Mouse (Mus musculus) stomach, postnatal 0 days (tissue): ENCODE data around the gene Nckap5. TPM values are rescaled to one million over a fixed set of nuclear protein-coding genes. Genes with fewer than 3 reads are reported as not detected.
A peak's percentile ranks its signal among the peaks of the same experiment; 100 is the strongest.

Experiments used
- ATAC-seq: fragments of 200-750 bp; cut with Nextera tagmentation; 2 replicates; pipeline ENCODE4 v1.8.0; 2017; ENCODE audit not compliant: low FRiP score, low TSS enrichment
- DNase-seq: peaks from one replicate; pipeline ENCODE4 v3.0.0-alpha.2; 2016; ENCODE audit warnings: low spot score
- H3K27ac ChIP-seq: fragments of 300-500 bp; sonication (generic); replicated peaks from 2 replicates; pipeline ENCODE4 v1.5.1; 2014; ENCODE audit warnings: mild to moderate bottlenecking, control low read depth
- H3K27me3 ChIP-seq: fragments of 300-500 bp; sonication (generic); 2 replicates; pipeline ENCODE4 v1.6.1; 2014; ENCODE audit warnings: low read length; ENCODE audit not compliant: control insufficient read depth, insufficient read depth
- H3K36me3 ChIP-seq: fragments of 300-500 bp; sonication (generic); 2 replicates; pipeline ENCODE4 v1.6.1; 2014; ENCODE audit warnings: low read length, mixed read lengths; ENCODE audit not compliant: control insufficient read depth, insufficient read depth
- H3K4me1 ChIP-seq: fragments of 300-500 bp; sonication (generic); replicated peaks from 2 replicates; pipeline ENCODE4 v1.6.1; 2014; ENCODE audit warnings: antibody characterized with exemption; ENCODE audit not compliant: control insufficient read depth, insufficient read depth
- H3K4me2 ChIP-seq: fragments of 300-500 bp; sonication (generic); replicated peaks from 2 replicates; pipeline ENCODE4 v1.6.1; 2014; ENCODE audit warnings: low read depth, mild to moderate bottlenecking, control low read depth, moderate library complexity
- H3K4me3 ChIP-seq: fragments of 300-500 bp; sonication (generic); 2 replicates; pipeline ENCODE4 v1.5.1; 2014; ENCODE audit warnings: low read depth, low read length, control low read depth
- H3K9ac ChIP-seq: fragments of 300-500 bp; sonication (generic); 2 replicates; pipeline ENCODE4 v1.6.1; 2014; ENCODE audit warnings: mild to moderate bottlenecking, low read length, control low read depth, mixed read lengths
- H3K9me3 ChIP-seq: fragments of 300-500 bp; sonication (generic); 2 replicates; pipeline ENCODE4 v1.6.1; 2016; ENCODE audit warnings: low read length; ENCODE audit not compliant: control insufficient read depth
- CTCF ChIP-seq: IDR thresholded peaks from 2 replicates; pipeline ENCODE4 v1.5.1; 2016; ENCODE audit warnings: antibody characterized with exemption, low read depth, mild to moderate bottlenecking, moderate library complexity
- EP300 ChIP-seq: optimal IDR thresholded peaks from 2 replicates; pipeline ENCODE3; 2016; ENCODE audit warnings: antibody characterized with exemption
- WGBS: fragments of 180-500 bp; shearing (Covaris S2); extraction: QIAGEN DNeasy Blood & Tissue Kit; methylation state at CpG from one replicate; pipeline ENCODE4 v1.1.7; 2014; 5-methylcytosine and 5-hydroxymethylcytosine counted together
- polyA plus RNA-seq: library from polyadenylated mRNA; unstranded; fragments of >200 nt; fragmentation: Nextera tagmentation; extraction: Ambion mirVana; gene quantifications from 2 replicates; pipeline ENCODE4 v1.2.1, GENCODE M21; 2015

Nckap5 gene
- polyA plus RNA-seq, 1 experiment from 2014 or later = 1.9 TPM

DNA sequence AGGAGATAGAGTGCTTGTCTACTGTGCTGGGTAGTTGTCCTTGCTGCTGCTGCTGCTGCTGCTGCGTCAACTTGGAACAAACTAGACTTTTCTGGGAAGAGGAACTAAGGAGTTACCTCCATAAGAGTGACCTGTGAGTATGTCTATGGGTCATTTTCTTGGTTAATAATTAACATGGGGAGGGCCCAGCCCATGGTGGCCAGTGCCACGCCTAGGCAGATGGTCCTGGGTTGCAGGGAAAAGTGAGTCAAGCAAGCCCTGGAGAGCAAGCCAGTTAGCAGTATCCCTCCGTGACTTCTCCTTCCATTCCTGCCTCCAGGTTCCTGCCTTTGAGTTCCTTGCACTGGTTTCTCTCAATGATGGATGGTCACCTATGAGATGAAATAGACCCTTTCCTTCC, 80.4 kb downstream of the Nckap5 start:
- no peaks in the 10 kb centered on the region for H3K9me3 ChIP-seq

DNA sequence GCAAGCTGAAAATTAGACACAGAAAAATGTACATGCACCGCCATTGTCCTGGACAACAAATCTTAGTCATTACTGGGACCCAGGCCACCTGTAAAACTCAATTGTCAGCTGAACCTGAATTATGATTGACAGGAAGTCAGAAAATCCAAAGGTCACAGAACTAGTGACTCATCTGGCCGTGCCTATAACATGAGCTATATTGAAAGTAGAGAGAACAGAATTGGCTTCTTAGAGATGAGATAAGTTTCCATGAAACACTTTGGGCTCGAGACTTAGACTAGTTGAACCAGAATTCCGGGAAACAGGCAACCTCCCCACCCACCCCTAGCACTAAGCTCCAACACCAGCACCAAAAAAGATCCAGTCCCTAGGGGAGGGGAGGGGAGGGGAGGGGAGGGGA, 82.7 kb downstream of the Nckap5 start:
- no peaks in the 10 kb centered on the region for H3K9me3 ChIP-seq
- H3K4me2 ChIP-seq = no peak overlapping the region
- no peaks in the 10 kb centered on the region for H3K27me3 ChIP-seq
- H3K9ac ChIP-seq = no peak overlapping the region
- H3K4me3 ChIP-seq = no peak overlapping the region
- no peaks in the 10 kb centered on the region for H3K36me3 ChIP-seq
- WGBS = 54% methylated on average over 4 of the region's 4 CpGs
- TF ChIP-seq EP300 (no peak), CTCF (no peak)
- H3K4me1 ChIP-seq = no peaks in the 10 kb centered on the region
- H3K27ac ChIP-seq = no peak overlapping the region
- peak; percentile 29 for DNase-seq
- peak; percentile 78 for ATAC-seq

More for the DNA sequence above, 80.4 kb downstream of the Nckap5 start:
- peak; percentile 65; the same call in 1 of the 2 replicates for ATAC-seq
- Histone ChIP-seq H3K4me3 (no peak overlapping the region), H3K4me1 (no peaks in the 10 kb centered on the region), H3K9ac (no peak overlapping the region), H3K27me3 (no peaks in the 10 kb centered on the region), H3K4me2 (no peak overlapping the region), H3K27ac (no peak overlapping the region), H3K36me3 (no peaks in the 10 kb centered on the region)
- TF ChIP-seq CTCF (no peak), EP300 (no peak)
- DNase-seq = no peak
- 92% methylated on average over 3 of the region's 3 CpGs for WGBS

GRCm38 (mm10) chr1:126745482-126746136, 85.0 kb downstream of the Nckap5 start:
- H3K9ac ChIP-seq = no peak overlapping the region
- H3K36me3 ChIP-seq = no peaks in the 10 kb centered on the region
- DNase-seq (no peak), ATAC-seq (no peak)
- no peaks in the 10 kb centered on the region for H3K27me3 ChIP-seq
- H3K4me1 ChIP-seq = no peaks in the 10 kb centered on the region
- H3K27ac ChIP-seq = no peak overlapping the region
- TF ChIP-seq EP300 = no peak
- no peak for TF ChIP-seq CTCF
- 60% methylated on average over 4 of the region's 4 CpGs for WGBS
- no peak overlapping the region for H3K4me2 ChIP-seq
- no peaks in the 10 kb centered on the region for H3K9me3 ChIP-seq
- H3K4me3 ChIP-seq = no peak overlapping the region

DNA sequence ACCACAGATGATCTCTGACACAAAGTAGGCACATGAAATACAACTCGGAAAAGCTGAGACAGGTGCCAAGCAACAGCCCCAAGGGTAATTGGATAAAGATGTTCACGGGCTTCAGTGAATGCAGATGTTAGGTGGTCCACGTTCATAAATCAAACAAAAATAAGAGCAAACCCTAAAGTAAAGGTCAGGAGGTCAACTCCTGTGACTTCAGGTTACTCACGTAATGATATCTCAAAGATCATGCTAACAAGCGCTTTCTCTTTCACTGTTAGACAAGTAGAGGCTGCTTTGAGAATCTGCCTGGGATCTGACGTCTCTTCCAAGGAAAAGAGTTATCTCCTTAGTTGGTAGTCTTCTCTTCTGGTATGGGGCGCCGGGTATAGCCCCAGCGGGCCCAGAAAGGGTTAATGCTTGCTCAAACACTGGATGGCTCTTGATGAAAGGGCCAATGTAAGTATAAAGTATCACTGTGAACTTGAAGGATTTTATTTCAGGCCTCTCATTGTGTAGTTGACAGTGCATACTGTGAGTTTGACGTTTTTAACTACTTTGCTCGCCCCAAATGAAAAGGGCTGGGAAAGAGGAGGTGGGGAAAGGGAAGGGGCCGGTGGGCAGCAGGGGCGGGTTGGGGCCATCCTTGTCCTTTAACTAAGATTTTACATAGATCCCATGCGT, 85.8 kb downstream of the Nckap5 start:
- H3K4me3 ChIP-seq = no peak overlapping the region
- H3K4me1 ChIP-seq = no peaks in the 10 kb centered on the region
- ATAC-seq (no peak), DNase-seq (no peak)
- H3K9ac ChIP-seq = no peak overlapping the region
- WGBS = 75% methylated on average over 14 of the region's 14 CpGs
- no peak overlapping the region for H3K27ac ChIP-seq
- TF ChIP-seq EP300 (no peak), CTCF (no peak)
- no peaks in the 10 kb centered on the region for H3K9me3 ChIP-seq
- no peak overlapping the region for H3K4me2 ChIP-seq
- H3K36me3 ChIP-seq = no peaks in the 10 kb centered on the region
- no peaks in the 10 kb centered on the region for H3K27me3 ChIP-seq

GRCm38 (mm10) chr1:126738291-126738640, 92.3 kb downstream of the Nckap5 start:
- no peaks in the 10 kb centered on the region for H3K36me3 ChIP-seq
- H3K4me1 ChIP-seq = peaks cover 2% of the 10 kb centered on the region
- H3K4me3 ChIP-seq = peak overlapping the region; percentile 43
- no peak overlapping the region; the same call in 1 of the 2 replicates for H3K9ac ChIP-seq
- 6% methylated on average over 12 of the region's 12 CpGs for WGBS
- H3K4me2 ChIP-seq = peak overlapping the region; percentile 65
- DNase-seq (no peak), ATAC-seq (no peak)
- TF ChIP-seq CTCF (no peak), EP300 (no peak)
- H3K27me3 ChIP-seq = no peaks in the 10 kb centered on the region
- H3K9me3 ChIP-seq = no peaks in the 10 kb centered on the region
- no peak overlapping the region for H3K27ac ChIP-seq
